Mouse (Mus musculus) limb, embryonic 12.5 days (tissue): ENCODE data around the gene Itga1. TPM values are rescaled to one million over a fixed set of nuclear protein-coding genes. Genes with fewer than 3 reads are reported as not detected.

Experiments
- ATAC-seq: fragments of 200-750 bp; cut with Nextera tagmentation; 2 replicates; pipeline ENCODE4 v1.8.0; 2017; ENCODE audit warnings: low read depth, moderate TSS enrichment; ENCODE audit not compliant: insufficient number of reproducible peaks, insufficient read depth, low FRiP score, low TSS enrichment
- H3K27ac ChIP-seq: fragments of 300-500 bp; sonication (generic); 2 replicates; pipeline ENCODE4 v1.5.1; 2016; ENCODE audit warnings: mild to moderate bottlenecking, moderate library complexity
- H3K27me3 ChIP-seq: fragments of 300-500 bp; sonication (generic); 2 replicates; pipeline ENCODE4 v1.6.1; 2016; ENCODE audit warnings: mild to moderate bottlenecking, moderate library complexity
- H3K36me3 ChIP-seq: fragments of 300-500 bp; sonication (generic); 2 replicates; pipeline ENCODE4 v1.6.1; 2016; ENCODE audit warnings: mild to moderate bottlenecking, moderate library complexity
- H3K4me1 ChIP-seq: fragments of 300-500 bp; sonication (generic); replicated peaks from 2 replicates; pipeline ENCODE4 v1.6.1; 2016
- H3K4me2 ChIP-seq: fragments of 300-500 bp; sonication (generic); 2 replicates; pipeline ENCODE4 v1.6.1; 2016; ENCODE audit warnings: mild to moderate bottlenecking, moderate library complexity
- H3K4me3 ChIP-seq: fragments of 300-500 bp; sonication (generic); replicated peaks from 2 replicates; pipeline ENCODE4 v1.5.1; 2016; ENCODE audit warnings: mild to moderate bottlenecking
- H3K9ac ChIP-seq: fragments of 300-500 bp; sonication (generic); replicated peaks from 2 replicates; pipeline ENCODE4 v1.6.1; 2016; ENCODE audit warnings: mild to moderate bottlenecking, moderate library complexity
- H3K9me3 ChIP-seq: fragments of 300-500 bp; sonication (generic); 2 replicates; pipeline ENCODE4 v1.6.1; 2016; ENCODE audit warnings: mild to moderate bottlenecking, moderate library complexity
- WGBS: fragments of 180-500 bp; shearing (Covaris S2); methylation state at CpG from one replicate; pipeline ENCODE4 v1.1.7; 2016; 5-methylcytosine and 5-hydroxymethylcytosine counted together
- polyA plus RNA-seq: library from polyadenylated mRNA; unstranded; fragments of >200 nt; fragmentation: Nextera tagmentation; extraction: Ambion mirVana; gene quantifications from 2 replicates; pipeline ENCODE4 v1.2.1, GENCODE M21; 2016

The Itga1 gene
- polyA plus RNA-seq, 1 experiment from 2014 or later = 3.5 TPM

DNA sequence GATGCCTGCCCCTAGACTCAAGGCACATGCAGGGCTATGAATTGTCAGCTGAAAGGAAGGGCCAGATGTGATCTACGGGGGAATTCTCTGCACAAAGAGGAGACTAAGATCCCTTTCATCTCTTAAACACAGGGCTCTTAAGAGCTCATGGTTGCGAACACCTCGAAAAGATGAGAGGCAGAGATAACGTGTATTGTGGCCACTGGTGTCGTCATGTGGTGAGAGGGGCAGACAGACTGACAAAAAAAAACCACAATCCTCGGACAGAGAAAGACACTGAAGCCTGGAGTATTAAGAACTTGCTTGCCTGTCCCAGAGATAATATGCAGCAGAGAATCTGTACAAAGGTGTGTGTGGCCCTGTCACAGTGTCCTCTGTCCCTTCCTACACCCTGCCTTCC is 90.2 kb downstream of the Itga1 start:
- H3K4me2 ChIP-seq = no peak overlapping the region
- H3K4me1 ChIP-seq = no peaks in the 10 kb centered on the region
- H3K27me3 ChIP-seq = no peaks in the 10 kb centered on the region
- H3K36me3 ChIP-seq = no peaks in the 10 kb centered on the region
- no peak overlapping the region for H3K9ac ChIP-seq
- ATAC-seq = no peak
- no peaks in the 10 kb centered on the region for H3K9me3 ChIP-seq
- no peak overlapping the region for H3K4me3 ChIP-seq
- WGBS = 48% methylated on average over 6 of the region's 6 CpGs
- H3K27ac ChIP-seq = no peak overlapping the region

DNA sequence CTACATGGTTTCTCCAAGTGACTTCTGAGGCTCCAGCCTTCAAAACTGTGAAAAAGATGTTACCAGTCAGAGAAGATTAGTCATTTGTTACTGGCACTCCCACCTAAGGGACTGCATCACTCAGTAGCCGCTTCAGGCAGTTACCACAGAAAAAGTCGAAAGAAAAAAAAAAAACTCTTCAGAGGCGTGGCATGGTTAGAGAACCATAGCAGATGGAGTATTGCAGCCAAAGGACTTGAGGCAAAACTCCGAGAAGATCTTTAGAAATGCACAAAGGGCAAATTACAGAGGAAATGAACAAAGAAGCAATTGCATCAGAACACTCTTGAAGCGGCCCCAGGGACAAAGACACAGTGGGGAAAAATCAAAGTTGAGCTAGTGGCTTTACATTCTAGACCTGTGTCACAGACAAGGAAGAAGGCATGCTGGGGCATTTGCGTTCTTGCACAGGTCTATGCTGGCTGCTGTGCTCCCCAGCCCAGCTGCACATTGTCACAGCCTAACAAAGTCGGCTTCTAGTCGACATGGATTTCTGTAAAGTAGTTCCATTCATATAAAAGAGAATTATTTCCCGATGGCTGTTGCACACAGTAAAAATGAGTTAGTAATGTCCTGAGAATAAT is 95.4 kb downstream of the Itga1 start:
- Histone ChIP-seq H3K4me2 (no peak overlapping the region), H3K4me3 (no peak overlapping the region), H3K36me3 (no peaks in the 10 kb centered on the region), H3K27ac (no peak overlapping the region), H3K27me3 (no peaks in the 10 kb centered on the region), H3K9me3 (no peaks in the 10 kb centered on the region), H3K9ac (no peak overlapping the region), H3K4me1 (peaks cover 7% of the 10 kb centered on the region)
- ATAC-seq = no peak
- 67% methylated on average over 9 of the region's 9 CpGs for WGBS

DNA sequence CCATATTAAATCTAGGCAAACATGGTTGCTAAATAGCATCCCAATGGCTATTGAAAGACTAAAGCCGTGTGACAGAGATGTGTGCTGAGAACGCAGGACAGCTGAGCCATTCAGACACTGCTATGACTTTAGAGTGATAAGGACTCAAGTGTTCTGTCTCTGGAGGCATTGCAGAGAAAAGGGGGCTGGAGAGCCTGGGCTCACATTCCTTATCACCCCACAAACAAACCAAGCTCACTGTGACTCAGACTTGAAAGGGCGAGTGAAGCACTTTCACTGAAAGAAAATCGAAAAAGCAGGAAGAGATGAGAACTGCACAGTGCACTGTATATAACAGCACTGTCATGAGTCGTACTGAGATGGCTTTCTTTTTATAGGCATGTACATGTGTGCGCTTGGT is 96.4 kb downstream of the Itga1 start:
- Histone ChIP-seq H3K9me3 (no peaks in the 10 kb centered on the region), H3K27me3 (no peaks in the 10 kb centered on the region), H3K4me2 (no peak overlapping the region), H3K36me3 (no peaks in the 10 kb centered on the region), H3K9ac (no peak overlapping the region), H3K4me3 (no peak overlapping the region), H3K4me1 (peaks cover 7% of the 10 kb centered on the region), H3K27ac (no peak overlapping the region)
- WGBS = 91% methylated on average over 6 of the region's 6 CpGs
- no peak for ATAC-seq

DNA sequence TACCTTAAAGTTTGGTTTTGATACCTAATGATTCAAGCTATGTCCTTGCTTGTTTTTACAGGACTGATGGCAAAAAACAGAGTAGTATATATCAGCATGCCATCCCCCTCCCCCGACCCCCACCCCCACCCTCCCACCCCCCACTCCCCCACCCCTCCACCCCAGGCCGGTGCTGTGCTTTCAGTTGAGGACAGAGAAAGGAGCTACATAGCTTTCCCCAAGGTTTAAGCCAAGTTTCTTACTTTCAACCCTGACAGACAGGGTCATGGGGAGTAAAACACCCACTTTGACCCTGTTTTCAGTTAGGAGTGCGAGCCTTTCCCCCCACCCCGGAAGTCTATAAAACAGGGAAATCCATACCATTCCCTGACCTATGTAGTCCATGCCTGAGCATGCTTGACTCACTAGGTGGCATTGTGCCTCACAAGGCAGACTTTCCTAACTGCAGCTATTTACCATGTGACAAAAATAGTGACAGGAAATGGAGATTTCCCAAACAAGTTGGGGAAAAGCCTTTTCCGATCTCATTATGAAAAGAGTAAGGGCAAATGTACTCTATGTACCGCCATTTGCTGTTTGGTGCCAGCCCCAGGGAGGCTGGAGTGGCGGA is 98.2 kb downstream of the Itga1 start:
- Histone ChIP-seq H3K4me1 (peaks cover 7% of the 10 kb centered on the region), H3K27me3 (no peaks in the 10 kb centered on the region), H3K9ac (no peak overlapping the region), H3K4me3 (no peak overlapping the region), H3K9me3 (no peaks in the 10 kb centered on the region), H3K36me3 (no peaks in the 10 kb centered on the region), H3K27ac (no peak overlapping the region), H3K4me2 (0 out of 2 replicates have a peak overlapping the region, but pooled peaks have one; percentile 19)
- 33% methylated on average over 6 of the region's 7 CpGs for WGBS
- peak; percentile 63; the same call in 1 of the 2 replicates for ATAC-seq

DNA sequence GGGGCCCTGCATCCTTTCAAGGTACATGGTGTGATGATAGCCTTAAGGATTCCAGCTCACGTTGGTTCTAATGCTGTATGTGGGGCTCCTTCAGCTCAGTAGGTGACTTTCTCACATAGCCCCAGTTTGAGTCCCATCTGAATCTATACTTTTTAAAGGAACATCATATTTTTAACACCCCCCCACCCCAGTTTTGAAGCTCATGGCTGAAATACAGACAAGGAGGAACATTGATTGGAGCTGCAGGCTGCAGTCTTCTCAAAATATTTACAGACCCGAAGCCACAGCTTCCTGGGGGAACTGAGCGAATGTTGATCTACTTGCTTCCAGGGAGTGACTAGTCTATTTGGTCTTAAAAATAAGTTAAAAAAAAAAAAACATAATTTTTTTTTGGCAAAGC is 98.9 kb downstream of the Itga1 start:
- peaks cover 7% of the 10 kb centered on the region for H3K4me1 ChIP-seq
- H3K9ac ChIP-seq = no peak overlapping the region
- H3K27ac ChIP-seq = no peak overlapping the region
- no peak overlapping the region for H3K4me2 ChIP-seq
- 81% methylated on average over 3 of the region's 3 CpGs for WGBS
- no peak overlapping the region for H3K4me3 ChIP-seq
- no peaks in the 10 kb centered on the region for H3K27me3 ChIP-seq
- H3K36me3 ChIP-seq = no peaks in the 10 kb centered on the region
- no peaks in the 10 kb centered on the region for H3K9me3 ChIP-seq
- ATAC-seq = no peak

DNA sequence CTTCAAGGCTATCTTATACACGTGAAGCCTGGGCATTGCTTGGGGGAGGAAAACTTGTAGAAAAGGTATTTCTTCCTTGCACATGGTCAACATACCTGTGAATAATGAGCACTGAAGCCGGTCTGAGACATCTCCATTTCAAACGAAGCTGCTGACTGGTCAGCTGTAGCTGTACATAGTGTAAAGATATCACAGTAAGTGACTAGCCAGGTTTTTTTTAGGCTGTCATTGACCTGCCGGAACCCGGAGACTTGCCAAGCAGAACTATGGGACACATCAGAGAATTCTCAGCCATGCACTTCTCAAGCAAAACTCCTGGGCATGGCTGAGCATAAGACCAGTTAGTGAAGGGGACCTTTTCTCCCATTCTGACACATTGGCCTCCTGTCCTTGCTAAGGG is 99.6 kb downstream of the Itga1 start:
- H3K27ac ChIP-seq = no peak overlapping the region
- 87% methylated on average over 5 of the region's 5 CpGs for WGBS
- no peaks in the 10 kb centered on the region for H3K9me3 ChIP-seq
- no peak overlapping the region for H3K4me2 ChIP-seq
- H3K27me3 ChIP-seq = no peaks in the 10 kb centered on the region
- no peak overlapping the region for H3K9ac ChIP-seq
- H3K36me3 ChIP-seq = no peaks in the 10 kb centered on the region
- H3K4me1 ChIP-seq = peaks cover 7% of the 10 kb centered on the region
- no peak for ATAC-seq
- H3K4me3 ChIP-seq = no peak overlapping the region

DNA sequence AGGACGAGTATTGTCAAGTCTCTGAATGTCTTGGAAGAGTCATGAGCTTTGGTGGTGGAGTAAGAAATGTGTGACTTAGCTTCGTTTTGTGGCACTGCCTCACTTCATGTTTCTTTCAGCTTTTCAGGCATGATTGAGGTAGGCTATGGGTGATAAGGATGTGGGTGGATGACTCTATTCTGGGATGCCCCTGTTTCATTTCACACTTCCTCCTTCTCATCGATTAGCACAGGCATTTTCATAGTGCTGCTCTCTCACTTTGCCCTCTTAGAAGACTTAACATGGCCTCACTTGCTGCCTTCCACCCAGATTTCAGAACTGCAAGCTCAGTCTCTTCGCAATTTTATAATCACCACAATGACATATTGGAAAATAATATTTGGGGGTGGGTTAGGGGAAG is 102.2 kb downstream of the Itga1 start:
- WGBS = 87% methylated on average over 4 of the region's 4 CpGs
- Histone ChIP-seq H3K4me2 (no peak overlapping the region), H3K36me3 (no peaks in the 10 kb centered on the region), H3K27ac (no peak overlapping the region), H3K9ac (no peak overlapping the region), H3K9me3 (no peaks in the 10 kb centered on the region), H3K4me3 (no peak overlapping the region), H3K27me3 (no peaks in the 10 kb centered on the region), H3K4me1 (peaks cover 7% of the 10 kb centered on the region)
- no peak for ATAC-seq

DNA sequence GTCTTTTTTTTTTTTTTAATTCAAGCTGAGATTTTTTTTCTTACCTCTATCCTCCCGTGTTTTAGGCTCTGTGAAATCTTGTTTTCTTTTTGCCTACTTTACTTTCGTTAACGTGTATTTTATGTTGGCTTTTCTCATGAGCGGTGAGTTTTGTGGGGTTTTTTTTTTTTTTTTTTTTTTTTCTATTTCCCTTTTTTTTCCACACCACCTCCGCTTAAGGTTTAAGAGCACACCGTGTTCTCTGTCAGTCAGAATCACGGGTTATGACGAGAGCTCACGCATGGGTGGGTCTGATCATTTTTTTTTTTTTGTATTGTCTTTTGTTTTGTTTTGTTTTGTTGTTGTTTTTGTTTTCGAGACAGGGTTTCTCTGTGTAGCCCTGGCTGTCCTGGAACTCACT is 103.7 kb downstream of the Itga1 start:
- no peak overlapping the region for H3K27ac ChIP-seq
- ATAC-seq = no peak
- H3K9me3 ChIP-seq = no peaks in the 10 kb centered on the region
- no peaks in the 10 kb centered on the region for H3K27me3 ChIP-seq
- no peak overlapping the region for H3K9ac ChIP-seq
- H3K4me1 ChIP-seq = no peaks in the 10 kb centered on the region
- no peak overlapping the region for H3K4me2 ChIP-seq
- H3K36me3 ChIP-seq = no peaks in the 10 kb centered on the region
- no peak overlapping the region for H3K4me3 ChIP-seq
- 93% methylated on average over 10 of the region's 10 CpGs for WGBS

DNA sequence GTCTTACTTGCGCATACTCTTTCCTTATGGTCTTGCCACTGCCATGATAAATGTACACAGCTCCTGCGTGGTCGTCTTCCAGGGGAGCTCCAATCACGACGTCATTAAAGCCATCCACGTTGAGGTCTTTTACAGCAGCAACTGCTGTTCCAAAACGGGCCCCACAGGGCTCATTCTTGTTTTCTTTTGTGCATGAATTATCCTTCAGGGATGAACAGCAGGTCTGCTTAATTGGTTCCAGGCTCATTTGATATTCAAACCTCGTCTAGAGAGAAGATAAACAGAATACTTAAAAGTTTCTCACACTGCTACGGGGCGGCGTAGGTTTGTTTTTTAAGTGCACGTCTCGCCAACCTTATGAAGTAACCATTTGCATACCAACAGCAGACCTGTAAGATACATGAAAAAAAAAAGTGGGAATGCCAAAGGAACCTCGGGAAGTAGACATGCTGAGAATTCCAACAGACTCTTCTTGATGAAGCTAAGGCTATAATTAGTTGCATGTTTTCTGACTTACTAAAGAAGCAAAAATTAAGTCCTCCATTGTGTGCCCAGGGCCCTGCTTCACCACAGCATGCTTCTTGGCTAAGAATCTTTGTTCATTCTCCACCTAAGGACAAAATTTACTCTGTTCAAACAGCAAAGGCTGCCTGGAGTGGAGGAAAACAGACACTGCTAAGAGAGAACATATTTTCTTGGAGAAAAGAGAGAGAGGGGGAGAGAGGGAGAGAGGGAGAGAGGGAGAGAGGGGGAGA is 109.3 kb downstream of the Itga1 start:
- Histone ChIP-seq H3K9ac (no peak overlapping the region), H3K4me1 (peaks cover 11% of the 10 kb centered on the region), H3K9me3 (no peaks in the 10 kb centered on the region), H3K36me3 (no peaks in the 10 kb centered on the region), H3K4me3 (no peak overlapping the region), H3K27me3 (no peaks in the 10 kb centered on the region), H3K27ac (no peak overlapping the region), H3K4me2 (peak overlapping the region; percentile 17; the same call in 1 of the 2 replicates)
- no peak for ATAC-seq
- WGBS = 33% methylated on average over 14 of the region's 14 CpGs

DNA sequence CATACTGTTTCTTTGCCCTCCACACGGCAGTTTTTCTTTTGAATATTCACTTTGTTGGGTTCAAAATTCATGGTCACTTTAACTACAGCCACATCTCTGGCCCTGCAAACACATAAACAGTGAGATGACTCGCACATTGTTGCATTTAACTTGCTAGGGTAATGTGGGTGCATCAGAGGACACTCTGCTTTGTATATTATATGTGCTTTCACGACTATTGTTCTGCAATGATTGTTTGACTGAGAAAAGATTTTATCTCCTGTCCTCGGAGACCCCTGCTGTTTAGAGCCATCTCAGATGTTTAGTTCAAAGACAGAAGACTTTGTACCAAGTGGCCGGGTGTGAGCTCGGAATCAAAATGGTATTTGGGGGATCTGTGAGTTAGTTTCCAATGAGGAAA is 114.1 kb downstream of the Itga1 start:
- no peak overlapping the region for H3K4me3 ChIP-seq
- H3K9me3 ChIP-seq = no peaks in the 10 kb centered on the region
- no peaks in the 10 kb centered on the region for H3K27me3 ChIP-seq
- no peak overlapping the region for H3K9ac ChIP-seq
- no peak for ATAC-seq
- H3K36me3 ChIP-seq = no peaks in the 10 kb centered on the region
- no peak overlapping the region for H3K27ac ChIP-seq
- no peak overlapping the region for H3K4me2 ChIP-seq
- peaks cover 9% of the 10 kb centered on the region for H3K4me1 ChIP-seq
- WGBS = 58% methylated on average over 6 of the region's 6 CpGs

DNA sequence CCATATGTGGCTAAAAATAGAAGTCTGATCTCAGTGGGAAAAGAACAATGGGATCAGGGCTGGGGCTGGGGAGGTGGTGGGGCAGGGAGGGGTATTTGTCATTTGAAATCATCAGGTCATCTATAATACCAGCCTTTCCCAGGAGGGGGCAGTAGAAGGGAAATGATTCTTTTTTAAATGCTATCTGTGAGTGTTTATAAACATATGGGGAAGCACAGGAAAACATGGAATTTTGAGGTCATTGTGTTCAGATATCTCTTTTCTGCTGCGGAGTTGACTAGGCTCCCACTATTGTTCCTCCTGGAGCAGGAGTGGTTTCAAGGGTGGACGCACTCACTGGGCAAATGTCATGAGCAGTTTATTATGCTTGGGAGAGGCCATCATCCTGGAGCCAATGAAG is 114.6 kb downstream of the Itga1 start:
- H3K27me3 ChIP-seq = no peaks in the 10 kb centered on the region
- no peaks in the 10 kb centered on the region for H3K9me3 ChIP-seq
- no peak overlapping the region for H3K27ac ChIP-seq
- no peak overlapping the region for H3K9ac ChIP-seq
- H3K4me3 ChIP-seq = no peak overlapping the region
- WGBS = 85% methylated on average over 2 of the region's 2 CpGs
- ATAC-seq = no peak
- H3K4me2 ChIP-seq = no peak overlapping the region
- no peaks in the 10 kb centered on the region for H3K36me3 ChIP-seq
- H3K4me1 ChIP-seq = peaks cover 4% of the 10 kb centered on the region
